Mouse (Mus musculus): ENCODE results near the gene Ehd1. TPM values are rescaled to one million over a fixed set of nuclear protein-coding genes. Genes with fewer than 3 reads are reported as not detected.

The Ehd1 gene
- total RNA-seq, 1 experiment: 162 TPM

- H3K4me3 ChIP-seq (ENCODE audit: insufficient read depth in 1 of 2, low read depth in 1 of 2, low read length in 2 of 2, poor library complexity in 1 of 2, severe bottlenecking in 1 of 2): no peak overlapping the region
- H3K36me3 ChIP-seq (ENCODE audit: control insufficient read depth, insufficient read depth, low read length, poor library complexity, severe bottlenecking): peaks cover 94% of the 10 kb centered on the region
- TF ChIP-seq CHD2 (IDR thresholded peaks at IDR 0.05; ENCODE audit: low read depth, low read length): no peak
- no peak for TF ChIP-seq HCFC1 (IDR thresholded peaks at IDR 0.05; ENCODE audit: borderline replicate concordance, insufficient read depth, low read length)
- TF ChIP-seq ZC3H11A (IDR thresholded peaks at IDR 0.05; ENCODE audit: borderline replicate concordance, low read depth, low read length): no peak
- TF ChIP-seq ZNF384 (IDR thresholded peaks at IDR 0.05; ENCODE audit: low read depth, low read length): no peak
- no peak for TF ChIP-seq MAFK (IDR thresholded peaks at IDR 0.05; ENCODE audit: insufficient read depth, low read depth, low read length)
- no peak for DNase-seq (ENCODE audit: low read depth, low spot score)
- H3K9ac ChIP-seq (ENCODE audit: insufficient read depth, low read depth, low read length, poor library complexity, severe bottlenecking): no peak overlapping the region
- no peaks in the 10 kb centered on the region for H3K9me3 ChIP-seq (ENCODE audit: control insufficient read depth, insufficient read depth, low read depth, low read length)
- H3K4me1 ChIP-seq (ENCODE audit: control insufficient read depth in 2 of 2, insufficient read depth in 2 of 2, low read length in 2 of 2, poor library complexity in 1 of 2): peaks cover 2 to 3% of the 10 kb centered on the region in 2 experiments; a peak in 2 of 4 replicates
- in situ Hi-C loops (cut with MboI; ENCODE audit: low sequenced_read_pairs in 2 of 2, unreplicated experiment in 2 of 2): no loop called here
- no peak overlapping the region for H3K27ac ChIP-seq (ENCODE audit: insufficient read depth, low read depth, low read length, poor library complexity, severe bottlenecking)
Measured at GRCm38 (mm10) chr19:6314513-6314912, 38.0 kb downstream of the Ehd1 start.

- no peak for TF ChIP-seq MAFK (IDR thresholded peaks at IDR 0.05; ENCODE audit: insufficient read depth, low read depth, low read length)
- TF ChIP-seq CHD2 (IDR thresholded peaks at IDR 0.05; ENCODE audit: low read depth, low read length): no peak
- TF ChIP-seq ZC3H11A (IDR thresholded peaks at IDR 0.05; ENCODE audit: borderline replicate concordance, low read depth, low read length): no peak
- TF ChIP-seq HCFC1 (IDR thresholded peaks at IDR 0.05; ENCODE audit: borderline replicate concordance, insufficient read depth, low read length): no peak
- TF ChIP-seq ZNF384 (IDR thresholded peaks at IDR 0.05; ENCODE audit: low read depth, low read length): no peak
- H3K4me3 ChIP-seq (ENCODE audit: insufficient read depth in 1 of 2, low read depth in 1 of 2, low read length in 2 of 2, poor library complexity in 1 of 2, severe bottlenecking in 1 of 2): no peak overlapping the region
- no peak overlapping the region for H3K27ac ChIP-seq (ENCODE audit: insufficient read depth, low read depth, low read length, poor library complexity, severe bottlenecking)
- H3K9me3 ChIP-seq (ENCODE audit: control insufficient read depth, insufficient read depth, low read depth, low read length): no peaks in the 10 kb centered on the region
- H3K4me1 ChIP-seq (ENCODE audit: control insufficient read depth in 2 of 2, insufficient read depth in 2 of 2, low read length in 2 of 2, poor library complexity in 1 of 2): peaks cover 2 to 4% of the 10 kb centered on the region in 2 experiments; a peak in 3 of 4 replicates
- DNase-seq (ENCODE audit: low read depth, low spot score): no peak
- H3K9ac ChIP-seq (ENCODE audit: insufficient read depth, low read depth, low read length, poor library complexity, severe bottlenecking): no peak overlapping the region
- peaks cover 91% of the 10 kb centered on the region for H3K36me3 ChIP-seq (ENCODE audit: control insufficient read depth, insufficient read depth, low read length, poor library complexity, severe bottlenecking)
- in situ Hi-C loops (cut with MboI; ENCODE audit: low sequenced_read_pairs in 2 of 2, unreplicated experiment in 2 of 2): no loop called here
Measured at GRCm38 (mm10) chr19:6315573-6315972, 39.0 kb downstream of the Ehd1 start.

GRCm38 (mm10) chr19:6318145-6318544 is 41.6 kb downstream of the Ehd1 start:
- DNase-seq (ENCODE audit: low read depth, low spot score): no peak
- Histone ChIP-seq H3K9me3 (ENCODE audit: control insufficient read depth, insufficient read depth, low read depth, low read length) (no peaks in the 10 kb centered on the region), H3K4me3 (ENCODE audit: insufficient read depth in 1 of 2, low read depth in 1 of 2, low read length in 2 of 2, poor library complexity in 1 of 2, severe bottlenecking in 1 of 2) (no peak overlapping the region), H3K9ac (ENCODE audit: insufficient read depth, low read depth, low read length, poor library complexity, severe bottlenecking) (no peak overlapping the region), H3K36me3 (ENCODE audit: control insufficient read depth, insufficient read depth, low read length, poor library complexity, severe bottlenecking) (peaks cover 83% of the 10 kb centered on the region), H3K27ac (ENCODE audit: insufficient read depth, low read depth, low read length, poor library complexity, severe bottlenecking) (no peak overlapping the region), H3K4me1 (ENCODE audit: control insufficient read depth in 2 of 2, insufficient read depth in 2 of 2, low read length in 2 of 2, poor library complexity in 1 of 2) (peaks cover 2 to 22% of the 10 kb centered on the region in 2 experiments; a peak in 3 of 4 replicates)
- no peak for TF ChIP-seq HCFC1 (IDR thresholded peaks at IDR 0.05; ENCODE audit: borderline replicate concordance, insufficient read depth, low read length)
- in situ Hi-C loops (cut with MboI; ENCODE audit: low sequenced_read_pairs in 2 of 2, unreplicated experiment in 2 of 2): no loop called here

DNA sequence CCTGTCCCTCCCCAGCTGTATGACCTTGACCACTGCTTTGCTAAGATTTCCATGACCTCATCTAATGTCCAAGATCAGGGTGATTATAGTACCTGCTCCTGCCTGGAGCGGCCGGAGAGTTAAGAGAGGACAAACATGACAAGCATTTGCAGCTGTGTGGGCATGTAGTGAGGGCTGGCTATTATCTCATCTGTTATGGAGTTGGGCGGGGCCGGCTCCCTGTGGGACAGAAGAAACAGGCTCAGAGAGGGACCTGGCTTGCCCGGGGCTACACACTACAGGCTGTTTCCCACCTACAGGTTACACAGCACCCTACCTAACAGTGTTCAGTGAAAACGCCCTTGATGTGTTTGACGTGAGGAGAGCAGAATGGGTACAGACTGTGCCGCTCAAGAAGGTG is 44.8 kb downstream of the Ehd1 start:
- H3K9me3 ChIP-seq (ENCODE audit: control insufficient read depth, insufficient read depth, low read depth, low read length): no peaks in the 10 kb centered on the region
- H3K9ac ChIP-seq (ENCODE audit: insufficient read depth, low read depth, low read length, poor library complexity, severe bottlenecking): no peak overlapping the region
- TF ChIP-seq ZC3H11A (IDR thresholded peaks at IDR 0.05; ENCODE audit: borderline replicate concordance, low read depth, low read length) (no peak), HCFC1 (IDR thresholded peaks at IDR 0.05; ENCODE audit: borderline replicate concordance, insufficient read depth, low read length) (no peak), ZNF384 (IDR thresholded peaks at IDR 0.05; ENCODE audit: low read depth, low read length) (no peak), CHD2 (IDR thresholded peaks at IDR 0.05; ENCODE audit: low read depth, low read length) (no peak), MAFK (IDR thresholded peaks at IDR 0.05; ENCODE audit: insufficient read depth, low read depth, low read length) (no peak)
- in situ Hi-C loops (cut with MboI; ENCODE audit: low sequenced_read_pairs in 2 of 2, unreplicated experiment in 2 of 2): no loop called here
- H3K4me3 ChIP-seq (ENCODE audit: insufficient read depth in 1 of 2, low read depth in 1 of 2, low read length in 2 of 2, poor library complexity in 1 of 2, severe bottlenecking in 1 of 2): no peak overlapping the region
- H3K4me1 ChIP-seq (ENCODE audit: control insufficient read depth in 2 of 2, insufficient read depth in 2 of 2, low read length in 2 of 2, poor library complexity in 1 of 2): peaks cover 0 to 19% of the 10 kb centered on the region in 2 experiments; a peak in 3 of 4 replicates
- H3K27ac ChIP-seq (ENCODE audit: insufficient read depth, low read depth, low read length, poor library complexity, severe bottlenecking): no peak overlapping the region
- DNase-seq (ENCODE audit: low read depth, low spot score): no peak
- H3K36me3 ChIP-seq (ENCODE audit: control insufficient read depth, insufficient read depth, low read length, poor library complexity, severe bottlenecking): peaks cover 70% of the 10 kb centered on the region
